Mouse (Mus musculus): Measurements from ENCODE around the gene Lhpp.
A peak's percentile ranks its signal among the peaks of the same experiment; 100 is the strongest.

Gene Lhpp

GRCm38 (mm10) chr7:132738844-132739243 lies 128.4 kb downstream of the Lhpp start:
- DNase-seq (ENCODE audit: low spot score), result no peak

GRCm38 (mm10) chr7:132739829-132740228 lies 129.4 kb downstream of the Lhpp start:
- no peak for DNase-seq (ENCODE audit: low spot score)

- DNase-seq (ENCODE audit: low spot score), result no peak
Measured at GRCm38 (mm10) chr7:132742912-132743311, 132.5 kb downstream of the Lhpp start.

- DNase-seq (ENCODE audit: low spot score), result no peak
Measured at GRCm38 (mm10) chr7:132747096-132747495, 136.7 kb downstream of the Lhpp start.

- DNase-seq (ENCODE audit: low spot score), result no peak
Measured at GRCm38 (mm10) chr7:132748076-132748769, 137.8 kb downstream of the Lhpp start.

- no peak for DNase-seq (ENCODE audit: low spot score)
Measured at GRCm38 (mm10) chr7:132749504-132749903, 139.1 kb downstream of the Lhpp start.

- DNase-seq (ENCODE audit: low spot score), result no peak
Measured at GRCm38 (mm10) chr7:132751716-132752115, 141.3 kb downstream of the Lhpp start.

- no peak for DNase-seq (ENCODE audit: low spot score)
Measured at GRCm38 (mm10) chr7:132753518-132754388, 143.3 kb downstream of the Lhpp start.

- peak; percentile 19 for DNase-seq (ENCODE audit: low spot score)
Measured at GRCm38 (mm10) chr7:132754389-132754750, 143.9 kb downstream of the Lhpp start.

All from urinary bladder, postnatal 14 days (tissue).